Mouse (Mus musculus): ENCODE data around the gene Narfl.

GRCm38 (mm10) chr17:25786781-25787504 is 13.4 kb downstream of the Narfl start:
- TF ChIP-seq CTCF (IDR thresholded peaks at IDR 0.05 in 2 of 3, conservative IDR thresholded peaks at IDR 0.05 in 1 of 3; ENCODE audit: control insufficient read depth in 1 of 3, insufficient read depth in 1 of 3, low read depth in 2 of 3, low read length in 3 of 3, poor library complexity in 1 of 3, severe bottlenecking in 1 of 3) (no peak), POLR2A (IDR thresholded peaks at IDR 0.05; ENCODE audit: control insufficient read depth in 1 of 2, insufficient read depth in 1 of 2, low read depth in 1 of 2, low read length in 2 of 2, poor library complexity in 1 of 2) (0 out of 4 replicates have a peak, but pooled peaks of 1 of the 2 experiments have one; percentile 11), USF2 (IDR thresholded peaks at IDR 0.05; ENCODE audit: borderline replicate concordance in 1 of 2, insufficient read depth in 1 of 2, low read depth in 1 of 2, low read length in 2 of 2) (no peak), TBP (IDR thresholded peaks at IDR 0.05; ENCODE audit: low read depth, low read length) (no peak), MAX (IDR thresholded peaks at IDR 0.05; ENCODE audit: low read length) (no peak)
